Mouse (Mus musculus): ENCODE results near the gene Lrrc57.
"Not testable (repeated sequence)": the region's sequence is repeated elsewhere in the genome, so short reads cannot be mapped to it uniquely, and the experiment has no call there.

Gene Lrrc57

GRCm38 (mm10) chr2:120599506-120599905, 9.8 kb downstream of the Lrrc57 start:
- DNase-seq, result no peak

GRCm38 (mm10) chr2:120597734-120598133, 11.6 kb downstream of the Lrrc57 start:
- DNase-seq, result no peak

GRCm38 (mm10) chr2:120592227-120592626, 17.1 kb downstream of the Lrrc57 start:
- DNase-seq, result no peak

GRCm38 (mm10) chr2:120589759-120590158, 19.6 kb downstream of the Lrrc57 start:
- no peak for DNase-seq

GRCm38 (mm10) chr2:120578286-120578685, 31.0 kb downstream of the Lrrc57 start:
- DNase-seq, result no peak

GRCm38 (mm10) chr2:120577799-120578198, 31.5 kb downstream of the Lrrc57 start:
- no peak for DNase-seq

- no peak for DNase-seq
Observed at GRCm38 (mm10) chr2:120575978-120576377, 33.3 kb downstream of the Lrrc57 start.

- DNase-seq, result no peak
Observed at GRCm38 (mm10) chr2:120575121-120575520, 34.2 kb downstream of the Lrrc57 start.

- DNase-seq, result not testable (repeated sequence)
Observed at GRCm38 (mm10) chr2:120572161-120572560, 37.2 kb downstream of the Lrrc57 start.

GRCm38 (mm10) chr2:120571081-120571480, 38.2 kb downstream of the Lrrc57 start:
- DNase-seq, result no peak

GRCm38 (mm10) chr2:120567798-120568320, 41.5 kb downstream of the Lrrc57 start:
- no peak for DNase-seq

GRCm38 (mm10) chr2:120566886-120567797, 42.2 kb downstream of the Lrrc57 start, which contains the start of gene Snap23:
TSS of gene Snap23 (plus strand) at chr2:120567671.
- peak; percentile 95 for DNase-seq

- DNase-seq, result no peak
Observed at GRCm38 (mm10) chr2:120565363-120565762, 44.0 kb downstream of the Lrrc57 start.

- not testable (repeated sequence) for DNase-seq
Observed at GRCm38 (mm10) chr2:120564548-120565188, 44.7 kb downstream of the Lrrc57 start.

GRCm38 (mm10) chr2:120563235-120563990, 45.9 kb downstream of the Lrrc57 start, which contains the start of gene Zfp106:
TSS of gene Zfp106 (minus strand) at chr2:120563843.
- peak; percentile 85 to 88 for DNase-seq

- no peak for DNase-seq
Observed at GRCm38 (mm10) chr2:120562859-120563234, 46.5 kb downstream of the Lrrc57 start.

- DNase-seq, result no peak
Observed at GRCm38 (mm10) chr2:120561524-120561923, 47.8 kb downstream of the Lrrc57 start.

- DNase-seq, result no peak
Observed at GRCm38 (mm10) chr2:120558813-120559212, 50.5 kb downstream of the Lrrc57 start.

GRCm38 (mm10) chr2:120556868-120557267, 52.5 kb downstream of the Lrrc57 start:
- DNase-seq, result no peak

Data from cerebellum, postnatal 36 days (tissue).